Mouse (Mus musculus) erythroblast, embryonic 14.5 days (primary cell): Measurements from ENCODE around the gene Tbc1d24.

Source experiments
- GATA1 ChIP-seq: IDR thresholded peaks from 2 replicates; pipeline ENCODE4 v1.6.1; 2012; ENCODE audit warnings: low read length, inconsistent platforms, mixed read lengths
- TAL1 ChIP-seq: IDR thresholded peaks from 3 replicates; pipeline ENCODE4 v1.6.1; 2012; ENCODE audit warnings: low read length, inconsistent platforms, mixed read lengths

- no peak for TF ChIP-seq GATA1
- TF ChIP-seq TAL1 = no peak
These were observed 31.9 kb downstream of the Tbc1d24 start for GRCm38 (mm10) chr17:24173423-24173822.
